Mouse (Mus musculus): ENCODE measurements around the gene Nectin4.
A peak's percentile ranks its signal among the peaks of the same experiment; 100 is the strongest.
"Not testable (repeated sequence)": the region's sequence is repeated elsewhere in the genome, so short reads cannot be mapped to it uniquely, and the experiment has no call there.

Gene Nectin4

GRCm38 (mm10) chr1:171369845-171370556, at the start of gene Nectin4:
TSS of gene Nectin4 (plus strand) at chr1:171370099.
- no peak for DNase-seq (ENCODE audit: extremely low read depth, insufficient read length, low spot score)

GRCm38 (mm10) chr1:171320151-171320550, 49.7 kb upstream of the Nectin4 start:
- no peak for DNase-seq (ENCODE audit: extremely low read depth, insufficient read length, low spot score)

GRCm38 (mm10) chr1:171321415-171321814, 48.5 kb upstream of the Nectin4 start:
- no peak for DNase-seq (ENCODE audit: extremely low read depth, insufficient read length, low spot score)

GRCm38 (mm10) chr1:171322012-171322411, 47.9 kb upstream of the Nectin4 start:
- DNase-seq (ENCODE audit: extremely low read depth, insufficient read length, low spot score): no peak

- no peak for DNase-seq (ENCODE audit: extremely low read depth, insufficient read length, low spot score)
Observed at GRCm38 (mm10) chr1:171325571-171325970, 44.3 kb upstream of the Nectin4 start.

- not testable (repeated sequence) for DNase-seq (ENCODE audit: extremely low read depth, insufficient read length, low spot score)
Observed at GRCm38 (mm10) chr1:171326588-171326987, 43.3 kb upstream of the Nectin4 start.

- DNase-seq (ENCODE audit: extremely low read depth, insufficient read length, low spot score): peak; percentile 19
Observed at GRCm38 (mm10) chr1:171328244-171328643, 41.7 kb upstream of the Nectin4 start.

- DNase-seq (ENCODE audit: extremely low read depth, insufficient read length, low spot score): peak; percentile 92
Observed at GRCm38 (mm10) chr1:171328839-171329432, 41.0 kb upstream of the Nectin4 start, which contains the start of gene Dedd. TSS of gene Dedd (plus strand) at chr1:171329145.

GRCm38 (mm10) chr1:171329433-171330215, 40.3 kb upstream of the Nectin4 start:
- DNase-seq (ENCODE audit: extremely low read depth, insufficient read length, low spot score): no peak

GRCm38 (mm10) chr1:171330216-171330560, 39.7 kb upstream of the Nectin4 start:
- no peak for DNase-seq (ENCODE audit: extremely low read depth, insufficient read length, low spot score)

- no peak for DNase-seq (ENCODE audit: extremely low read depth, insufficient read length, low spot score)
Observed at GRCm38 (mm10) chr1:171342262-171343207, 27.4 kb upstream of the Nectin4 start.

GRCm38 (mm10) chr1:171343922-171344677, 25.8 kb upstream of the Nectin4 start:
- no peak for DNase-seq (ENCODE audit: extremely low read depth, insufficient read length, low spot score)

GRCm38 (mm10) chr1:171344715-171345114, 25.2 kb upstream of the Nectin4 start:
- DNase-seq (ENCODE audit: extremely low read depth, insufficient read length, low spot score): no peak

- peak; percentile 91 for DNase-seq (ENCODE audit: extremely low read depth, insufficient read length, low spot score)
Observed at GRCm38 (mm10) chr1:171345225-171346094, 24.4 kb upstream of the Nectin4 start, which contains the start of the genes Nit1 and Pfdn2. TSS of gene Nit1 (minus strand) at chr1:171345646. TSS of gene Pfdn2 (plus strand) at chr1:171345670.

- DNase-seq (ENCODE audit: extremely low read depth, insufficient read length, low spot score): no peak
Observed at GRCm38 (mm10) chr1:171346095-171346450, 23.8 kb upstream of the Nectin4 start.

- no peak for DNase-seq (ENCODE audit: extremely low read depth, insufficient read length, low spot score)
Observed at GRCm38 (mm10) chr1:171348665-171349064, 21.2 kb upstream of the Nectin4 start.

- DNase-seq (ENCODE audit: extremely low read depth, insufficient read length, low spot score): no peak
Observed at GRCm38 (mm10) chr1:171349210-171349609, 20.7 kb upstream of the Nectin4 start.

GRCm38 (mm10) chr1:171355812-171356340, 14.0 kb upstream of the Nectin4 start:
- DNase-seq (ENCODE audit: extremely low read depth, insufficient read length, low spot score): no peak

All from 3134 (cell line).